Mouse (Mus musculus) brain, embryonic 14.5 days (tissue): ENCODE results near the gene 4930558C23Rik.

Experiments
- CTCF ChIP-seq: fragments of 200-500 bp; IDR thresholded peaks from 2 replicates; pipeline ENCODE4 v1.5.1; 2012; ENCODE audit warnings: inconsistent platforms, mild to moderate bottlenecking, moderate library complexity, borderline replicate concordance; ENCODE audit not compliant: insufficient read depth, insufficient read length; ENCODE audit errors: extremely low read depth
- POLR2A ChIP-seq: fragments of 200-500 bp; IDR thresholded peaks from 2 replicates; pipeline ENCODE4 v1.6.1; 2012; ENCODE audit warnings: mild to moderate bottlenecking, inconsistent platforms, borderline replicate concordance; ENCODE audit not compliant: poor library complexity, insufficient read depth, insufficient read length, severe bottlenecking; ENCODE audit errors: extremely low read depth

DNA sequence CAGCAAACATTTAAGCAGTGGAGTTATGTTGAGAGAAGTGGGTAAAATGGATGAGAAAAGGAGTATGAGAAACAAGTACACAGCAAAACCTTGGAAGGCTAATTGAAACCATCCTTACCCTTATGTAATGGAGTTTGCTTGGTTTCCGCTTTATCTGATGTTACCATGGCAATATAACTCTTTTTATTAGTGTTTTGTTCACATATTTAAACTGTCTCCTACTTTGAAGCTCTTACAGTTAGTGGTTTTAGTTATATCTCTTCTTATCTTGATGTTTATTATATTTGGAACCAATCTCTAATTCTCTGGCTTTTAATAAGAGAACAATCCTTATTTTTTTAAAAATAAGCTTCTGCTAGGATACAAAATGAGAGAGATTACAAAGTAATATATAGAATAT lies 9.6 kb upstream of the 4930558C23Rik start:
- no peak for TF ChIP-seq CTCF
- TF ChIP-seq POLR2A = no peak
